Mouse (Mus musculus): ENCODE results near the gene Rbm3.

DNA sequence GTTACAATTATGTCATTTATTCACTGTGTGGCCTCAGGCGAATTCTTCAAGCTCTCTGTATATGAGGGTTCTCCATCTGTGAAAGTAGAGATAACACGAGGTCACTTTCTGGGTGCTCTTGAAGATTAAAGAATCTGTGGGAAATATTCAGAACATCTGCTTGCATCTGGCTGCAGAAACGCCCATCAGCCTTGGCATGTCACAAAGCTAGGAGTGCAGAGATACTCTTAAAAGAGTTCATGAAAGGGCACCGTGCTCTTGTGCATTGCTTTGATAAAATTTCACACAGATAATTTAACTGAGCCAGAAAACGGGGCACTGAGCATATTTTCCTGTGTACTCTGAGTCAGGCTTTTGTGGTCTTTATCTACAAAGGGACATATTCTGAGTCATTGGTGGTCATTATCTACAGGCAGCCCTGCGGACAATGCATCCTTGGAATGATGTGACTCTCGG, 43.4 kb downstream of the Rbm3 start:
- no peak for TF ChIP-seq POLR2A (IDR thresholded peaks at IDR 0.05; ENCODE audit: insufficient read depth, low read length)
- no peak for TF ChIP-seq CTCF (IDR thresholded peaks at IDR 0.05; ENCODE audit: low read depth, low read length)
- no peak for TF ChIP-seq EP300 (IDR thresholded peaks at IDR 0.05; ENCODE audit: insufficient read depth, low read depth, low read length)
